Mouse (Mus musculus) stomach, embryonic 15.5 days (tissue): ENCODE results near the gene Slc45a1. TPM values are rescaled to one million over a fixed set of nuclear protein-coding genes. Genes with fewer than 3 reads are reported as not detected.
A peak's percentile ranks its signal among the peaks of the same experiment; 100 is the strongest.
"Not testable (repeated sequence)": the region's sequence is repeated elsewhere in the genome, so short reads cannot be mapped to it uniquely, and the experiment has no call there.

Experiments
- ATAC-seq: fragments of 200-750 bp; cut with Nextera tagmentation; 2 replicates; pipeline ENCODE4 v1.8.0; 2017; ENCODE audit warnings: low read depth, moderate number of reproducible peaks, moderate TSS enrichment; ENCODE audit not compliant: insufficient read depth, low FRiP score
- H3K27ac ChIP-seq: fragments of 300-500 bp; sonication (generic); 2 replicates; pipeline ENCODE4 v1.5.1; 2015; ENCODE audit warnings: mild to moderate bottlenecking, inconsistent platforms
- H3K27me3 ChIP-seq: fragments of 300-500 bp; sonication (generic); replicated peaks from 2 replicates; pipeline ENCODE4 v1.6.1; 2015; ENCODE audit warnings: inconsistent platforms
- H3K36me3 ChIP-seq: fragments of 300-500 bp; sonication (generic); 2 replicates; pipeline ENCODE4 v1.6.1; 2015; ENCODE audit warnings: inconsistent platforms
- H3K4me1 ChIP-seq: fragments of 300-500 bp; sonication (generic); 2 replicates; pipeline ENCODE4 v1.6.1; 2015; ENCODE audit warnings: inconsistent platforms
- H3K4me2 ChIP-seq: fragments of 300-500 bp; sonication (generic); 2 replicates; pipeline ENCODE4 v1.6.1; 2015; ENCODE audit warnings: mild to moderate bottlenecking, inconsistent platforms
- H3K4me3 ChIP-seq: fragments of 300-500 bp; sonication (generic); replicated peaks from 2 replicates; pipeline ENCODE4 v1.5.1; 2015; ENCODE audit warnings: inconsistent platforms
- H3K9ac ChIP-seq: fragments of 300-500 bp; sonication (generic); 2 replicates; pipeline ENCODE4 v1.6.1; 2015; ENCODE audit warnings: inconsistent platforms
- H3K9me3 ChIP-seq: fragments of 300-500 bp; sonication (generic); 2 replicates; pipeline ENCODE4 v1.6.1; 2016; ENCODE audit warnings: inconsistent platforms
- WGBS: fragments of 180-500 bp; shearing (Covaris S2); methylation state at CpG from one replicate; pipeline ENCODE4 v1.1.7; 2015; 5-methylcytosine and 5-hydroxymethylcytosine counted together
- polyA plus RNA-seq: library from polyadenylated mRNA; unstranded; fragments of >200 nt; fragmentation: Nextera tagmentation; extraction: Ambion mirVana; gene quantifications from 2 replicates; pipeline ENCODE4 v1.2.1, GENCODE M21; 2015

Slc45a1 gene
- polyA plus RNA-seq, 1 experiment from 2014 or later: 1.0 TPM

DNA sequence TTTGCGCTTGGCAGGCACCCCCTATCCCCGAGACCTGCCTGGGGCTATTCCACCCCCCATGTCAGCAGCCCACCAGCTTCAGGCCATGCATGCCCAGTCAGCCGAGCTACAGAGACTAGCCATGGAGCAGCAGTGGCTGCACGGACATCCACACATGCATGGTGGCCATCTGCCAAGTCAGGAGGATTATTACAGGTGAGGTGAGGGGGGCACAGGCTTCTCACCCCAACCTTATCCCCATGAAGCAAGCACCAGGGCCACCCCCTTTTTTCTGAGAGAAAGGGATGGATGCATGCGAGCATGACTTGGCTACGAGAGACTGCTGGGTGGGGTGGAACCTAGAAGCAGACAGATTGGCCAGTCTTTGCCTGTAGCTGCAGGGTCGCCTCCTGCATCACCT lies 33.0 kb downstream of the Slc45a1 start:
- Histone ChIP-seq H3K9ac (no peak overlapping the region), H3K4me3 (no peak overlapping the region), H3K36me3 (peaks cover 66% of the 10 kb centered on the region), H3K27ac (no peak overlapping the region), H3K9me3 (no peaks in the 10 kb centered on the region), H3K4me1 (0 out of 2 replicates have a peak, but pooled peaks cover 2% of the 10 kb centered on the region), H3K4me2 (no peak overlapping the region), H3K27me3 (no peaks in the 10 kb centered on the region)
- no peak for ATAC-seq
- 82% methylated on average over 7 of the region's 7 CpGs for WGBS

DNA sequence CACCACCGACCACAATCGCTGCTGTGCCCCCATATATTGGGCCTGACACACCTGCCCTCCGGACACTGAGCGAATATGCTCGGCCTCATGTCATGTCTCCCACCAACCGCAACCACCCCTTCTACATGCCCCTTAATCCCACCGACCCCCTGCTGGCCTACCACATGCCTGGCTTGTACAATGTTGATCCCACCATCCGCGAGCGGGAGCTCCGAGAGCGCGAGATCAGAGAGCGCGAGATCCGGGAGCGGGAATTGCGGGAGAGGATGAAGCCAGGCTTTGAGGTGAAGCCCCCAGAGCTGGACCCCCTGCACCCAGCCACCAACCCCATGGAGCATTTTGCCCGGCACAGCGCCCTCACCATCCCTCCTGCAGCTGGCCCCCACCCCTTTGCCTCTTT lies 35.1 kb downstream of the Slc45a1 start:
- 94% methylated on average over 20 of the region's 20 CpGs for WGBS
- no peak overlapping the region for H3K9ac ChIP-seq

DNA sequence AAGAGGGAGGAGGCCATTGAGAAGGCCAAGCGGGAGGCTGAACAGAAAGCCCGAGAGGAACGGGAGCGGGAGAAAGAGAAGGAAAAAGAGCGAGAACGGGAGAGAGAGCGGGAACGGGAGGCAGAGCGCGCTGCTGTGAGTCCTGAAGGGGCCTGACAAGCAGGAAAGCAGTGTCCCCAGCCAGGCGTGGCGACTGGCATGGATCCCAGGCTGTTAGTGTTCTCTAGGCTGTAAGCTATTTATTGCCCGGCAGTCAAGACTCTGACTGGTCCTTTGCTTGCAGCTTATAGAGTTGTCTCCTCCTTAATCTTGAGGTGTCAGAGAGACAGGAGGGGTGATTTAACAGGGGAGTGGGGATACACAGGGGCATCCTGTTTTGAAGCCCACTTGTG lies 35.9 kb downstream of the Slc45a1 start:
- no peak overlapping the region for H3K4me3 ChIP-seq
- H3K27ac ChIP-seq: no peak overlapping the region
- H3K36me3 ChIP-seq: peaks cover 80% of the 10 kb centered on the region
- WGBS: 84% methylated on average over 13 of the region's 13 CpGs
- no peaks in the 10 kb centered on the region for H3K9me3 ChIP-seq
- ATAC-seq: no peak
- 0 out of 2 replicates have a peak, but pooled peaks cover 2% of the 10 kb centered on the region for H3K4me1 ChIP-seq
- no peak overlapping the region for H3K9ac ChIP-seq
- H3K27me3 ChIP-seq: no peaks in the 10 kb centered on the region
- H3K4me2 ChIP-seq: no peak overlapping the region

More for the DNA sequence above, 35.1 kb downstream of the Slc45a1 start:
- H3K4me3 ChIP-seq: no peak overlapping the region
- peaks cover 80% of the 10 kb centered on the region for H3K36me3 ChIP-seq
- H3K27me3 ChIP-seq: no peaks in the 10 kb centered on the region
- H3K4me1 ChIP-seq: 0 out of 2 replicates have a peak, but pooled peaks cover 2% of the 10 kb centered on the region
- no peak overlapping the region for H3K4me2 ChIP-seq
- H3K9me3 ChIP-seq: no peaks in the 10 kb centered on the region
- no peak overlapping the region for H3K27ac ChIP-seq
- no peak for ATAC-seq

DNA sequence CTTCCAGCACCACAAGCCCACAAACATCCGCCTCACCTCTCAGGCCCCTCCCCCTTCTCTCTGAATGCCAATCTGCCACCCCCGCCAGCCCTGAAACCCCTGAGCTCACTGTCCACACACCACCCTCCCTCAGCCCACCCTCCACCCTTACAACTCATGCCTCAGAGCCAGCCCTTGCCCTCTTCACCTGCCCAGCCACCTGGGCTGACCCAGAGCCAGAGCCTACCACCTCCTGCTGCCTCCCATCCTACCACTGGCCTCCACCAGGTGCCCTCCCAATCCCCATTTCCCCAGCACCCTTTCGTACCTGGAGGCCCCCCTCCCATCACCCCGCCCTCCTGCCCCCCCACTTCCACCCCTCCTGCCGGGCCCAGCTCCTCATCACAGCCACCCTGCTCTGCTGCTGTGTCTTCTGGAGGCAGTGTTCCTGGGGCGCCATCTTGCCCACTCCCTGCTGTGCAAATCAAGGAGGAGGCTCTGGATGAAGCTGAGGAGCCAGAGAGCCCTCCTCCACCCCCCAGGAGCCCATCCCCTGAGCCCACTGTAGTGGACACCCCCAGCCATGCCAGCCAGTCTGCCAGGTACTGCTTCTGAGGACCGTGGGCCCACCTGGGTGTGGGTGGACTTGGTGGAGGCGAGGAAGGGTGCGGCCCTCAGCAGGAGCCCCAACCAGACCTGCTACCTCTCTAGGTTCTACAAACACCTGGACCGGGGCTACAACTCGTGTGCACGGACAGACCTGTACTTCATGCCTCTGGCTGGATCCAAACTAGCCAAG lies 36.5 kb downstream of the Slc45a1 start:
- no peak; the same call in 1 of the 2 replicates for ATAC-seq
- 86% methylated on average over 12 of the region's 12 CpGs for WGBS
- Histone ChIP-seq H3K27me3 (no peaks in the 10 kb centered on the region), H3K4me2 (no peak overlapping the region), H3K9me3 (no peaks in the 10 kb centered on the region), H3K4me1 (0 out of 2 replicates have a peak, but pooled peaks cover 2% of the 10 kb centered on the region), H3K36me3 (peaks cover 84% of the 10 kb centered on the region), H3K4me3 (no peak overlapping the region), H3K27ac (no peak overlapping the region), H3K9ac (no peak overlapping the region)

DNA sequence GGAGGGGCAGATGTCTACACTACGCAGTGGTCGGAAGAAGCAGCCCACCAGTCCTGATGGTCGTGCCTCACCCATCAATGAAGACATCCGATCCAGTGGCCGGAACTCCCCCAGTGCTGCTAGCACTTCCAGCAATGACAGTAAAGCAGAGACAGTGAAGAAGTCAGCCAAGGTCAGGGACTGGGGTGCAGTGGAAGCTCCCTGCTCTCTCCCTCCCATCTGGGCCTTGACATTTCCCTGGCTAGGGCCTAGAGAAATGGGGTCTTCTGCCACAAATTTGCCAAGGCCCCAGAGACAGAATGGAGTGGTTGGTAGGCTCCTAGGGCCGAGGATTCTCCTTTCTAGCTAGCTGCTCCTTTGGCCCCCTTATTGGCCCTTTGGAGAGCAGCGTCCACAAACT lies 38.3 kb downstream of the Slc45a1 start:
- 83% methylated on average over 7 of the region's 7 CpGs for WGBS
- Histone ChIP-seq H3K27ac (no peak overlapping the region), H3K36me3 (peaks cover 74% of the 10 kb centered on the region), H3K4me1 (0 out of 2 replicates have a peak, but pooled peaks cover 2% of the 10 kb centered on the region), H3K9ac (no peak overlapping the region), H3K4me3 (no peak overlapping the region), H3K4me2 (no peak overlapping the region), H3K9me3 (no peaks in the 10 kb centered on the region), H3K27me3 (no peaks in the 10 kb centered on the region)
- ATAC-seq: no peak

DNA sequence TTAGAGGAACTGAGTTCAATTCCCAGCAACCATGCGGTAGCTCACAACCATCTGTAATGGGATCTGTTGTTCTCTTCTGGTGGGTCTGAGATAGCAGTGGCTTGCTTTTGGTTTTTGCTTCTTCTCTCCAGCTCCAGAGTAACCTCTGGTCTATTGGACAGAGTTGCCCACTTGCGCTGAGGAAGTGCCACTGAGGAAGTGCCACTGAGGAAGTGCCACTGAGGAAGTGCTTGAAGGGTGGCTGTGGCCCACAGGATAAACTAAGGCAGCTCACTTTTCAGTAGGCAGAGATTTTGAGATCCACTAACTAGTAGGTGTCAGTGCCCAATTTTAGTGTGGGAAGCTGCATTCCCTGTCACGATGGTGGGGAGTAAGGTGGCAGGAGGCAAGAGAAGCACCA lies 43.3 kb downstream of the Slc45a1 start:
- H3K36me3 ChIP-seq: peaks cover 25% of the 10 kb centered on the region
- no peak for ATAC-seq
- 87% methylated on average over 3 of the region's 3 CpGs for WGBS
- no peak overlapping the region for H3K27ac ChIP-seq
- H3K4me2 ChIP-seq: no peak overlapping the region
- 0 out of 2 replicates have a peak, but pooled peaks cover 7% of the 10 kb centered on the region for H3K4me1 ChIP-seq
- H3K9ac ChIP-seq: no peak overlapping the region
- H3K27me3 ChIP-seq: no peaks in the 10 kb centered on the region
- no peak overlapping the region for H3K4me3 ChIP-seq
- H3K9me3 ChIP-seq: no peaks in the 10 kb centered on the region

DNA sequence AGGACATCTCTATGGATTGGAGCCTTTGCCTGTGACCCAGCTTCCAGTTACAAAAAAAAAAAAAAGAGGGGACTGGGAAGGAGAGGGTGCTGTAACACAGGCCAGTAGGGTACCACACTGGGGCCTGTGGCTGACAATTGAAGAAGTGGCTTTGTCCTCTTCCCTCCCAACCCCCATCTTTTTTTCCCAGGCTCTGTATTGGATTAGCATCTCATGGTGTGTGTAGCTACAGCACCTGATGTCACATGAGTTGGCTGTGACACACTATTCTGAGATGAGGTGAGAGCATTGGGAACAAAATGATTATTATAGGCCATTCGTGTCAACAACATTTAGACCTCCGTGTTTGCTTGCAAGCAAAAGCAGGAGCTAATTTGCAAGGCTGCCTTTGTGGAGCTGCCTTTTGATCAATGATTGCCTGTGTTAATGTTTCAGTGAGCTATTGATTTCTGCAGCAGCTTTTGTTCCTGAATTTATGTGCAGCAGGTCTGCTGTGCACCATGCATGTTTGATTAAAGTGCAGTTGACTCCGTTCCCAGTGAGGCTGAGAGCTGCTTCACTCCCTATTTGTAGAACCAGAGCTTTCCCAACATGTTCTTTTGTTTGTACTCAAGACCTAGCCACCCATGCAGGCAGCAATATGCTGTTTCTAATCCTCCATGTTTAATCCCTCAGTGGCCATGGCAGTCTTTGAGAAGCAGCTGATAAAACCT lies 45.4 kb downstream of the Slc45a1 start:
- H3K9me3 ChIP-seq: no peaks in the 10 kb centered on the region
- ATAC-seq: no peak
- 0 out of 2 replicates have a peak, but pooled peaks cover 7% of the 10 kb centered on the region for H3K4me1 ChIP-seq
- 0 out of 2 replicates have a peak overlapping the region, but pooled peaks have one; percentile 4 for H3K27ac ChIP-seq
- no peaks in the 10 kb centered on the region for H3K27me3 ChIP-seq
- H3K4me2 ChIP-seq: no peak overlapping the region
- H3K4me3 ChIP-seq: no peak overlapping the region
- H3K36me3 ChIP-seq: peaks cover 6% of the 10 kb centered on the region; the same call in 1 of the 2 replicates
- whole genome bisulfite sequencing: 52% methylated on average over 3 of the region's 3 CpGs
- H3K9ac ChIP-seq: no peak overlapping the region

DNA sequence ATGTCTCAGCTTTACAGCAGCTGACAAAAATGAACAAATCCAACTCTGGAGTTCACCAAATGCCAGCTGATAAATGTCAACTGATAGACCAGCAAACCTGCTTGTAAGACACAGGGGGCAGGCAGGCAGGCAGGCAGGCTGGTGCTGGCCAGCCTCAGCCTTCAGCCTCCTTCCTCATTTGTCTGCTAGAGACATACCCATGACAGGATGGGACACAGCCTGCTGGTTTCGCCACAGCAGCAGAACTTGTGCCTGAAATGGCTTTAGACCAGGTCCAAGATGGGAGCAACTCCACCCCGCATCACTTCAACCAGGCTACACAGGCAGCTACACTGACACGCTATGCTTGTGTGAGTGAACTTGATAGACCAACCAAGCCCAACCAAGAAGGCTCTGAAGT lies 46.2 kb downstream of the Slc45a1 start:
- no peak overlapping the region for H3K4me3 ChIP-seq
- H3K4me2 ChIP-seq: no peak overlapping the region
- 0 out of 2 replicates have a peak, but pooled peaks cover 7% of the 10 kb centered on the region for H3K4me1 ChIP-seq
- H3K36me3 ChIP-seq: peaks cover 5% of the 10 kb centered on the region; the same call in 1 of the 2 replicates
- WGBS: 80% methylated on average over 3 of the region's 3 CpGs
- 0 out of 2 replicates have a peak overlapping the region, but pooled peaks have one; percentile 4 for H3K27ac ChIP-seq
- no peak for ATAC-seq
- no peak overlapping the region for H3K9ac ChIP-seq
- H3K9me3 ChIP-seq: no peaks in the 10 kb centered on the region
- H3K27me3 ChIP-seq: no peaks in the 10 kb centered on the region

DNA sequence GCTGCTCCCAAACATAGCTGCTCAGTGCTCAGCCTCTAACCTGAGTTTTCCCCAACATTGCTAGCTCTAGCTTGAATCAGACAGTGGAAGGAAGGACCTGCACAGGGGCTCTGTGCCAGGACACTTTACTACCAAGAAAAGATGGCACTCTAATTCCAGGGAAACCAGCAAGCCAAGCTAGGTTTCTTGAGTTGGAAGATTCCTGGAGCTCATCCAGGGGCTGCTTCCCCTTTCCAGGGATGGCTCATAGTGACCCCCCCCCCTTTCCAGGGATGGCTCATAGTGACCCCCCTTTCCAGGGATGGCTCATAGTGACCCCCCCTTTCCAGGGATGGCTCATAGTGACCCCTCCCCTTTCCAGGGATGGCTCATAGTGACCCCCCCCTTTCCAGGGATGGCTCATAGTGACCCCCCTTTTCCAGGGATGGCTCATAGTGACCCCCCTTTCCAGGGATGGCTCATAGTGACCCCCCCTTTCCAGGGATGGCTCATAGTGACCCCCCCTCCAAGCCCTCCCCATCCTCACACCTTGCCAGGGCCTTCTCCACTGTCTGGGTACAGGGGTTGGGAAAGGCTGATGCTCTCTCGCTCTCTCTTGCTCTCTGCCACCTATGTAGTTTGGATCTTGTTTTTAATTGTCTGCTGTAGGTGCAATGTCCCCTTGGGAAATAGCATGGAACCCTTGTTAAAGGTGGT lies 48.5 kb downstream of the Slc45a1 start:
- Histone ChIP-seq H3K9ac (no peak overlapping the region), H3K36me3 (no peaks in the 10 kb centered on the region), H3K27me3 (no peaks in the 10 kb centered on the region), H3K4me2 (no peak overlapping the region), H3K4me3 (no peak overlapping the region), H3K27ac (no peak overlapping the region), H3K9me3 (no peaks in the 10 kb centered on the region), H3K4me1 (peaks cover 14% of the 10 kb centered on the region; the same call in 1 of the 2 replicates)
- ATAC-seq: no peak
- WGBS: 95% methylated on average over 1 of the region's 1 CpGs

DNA sequence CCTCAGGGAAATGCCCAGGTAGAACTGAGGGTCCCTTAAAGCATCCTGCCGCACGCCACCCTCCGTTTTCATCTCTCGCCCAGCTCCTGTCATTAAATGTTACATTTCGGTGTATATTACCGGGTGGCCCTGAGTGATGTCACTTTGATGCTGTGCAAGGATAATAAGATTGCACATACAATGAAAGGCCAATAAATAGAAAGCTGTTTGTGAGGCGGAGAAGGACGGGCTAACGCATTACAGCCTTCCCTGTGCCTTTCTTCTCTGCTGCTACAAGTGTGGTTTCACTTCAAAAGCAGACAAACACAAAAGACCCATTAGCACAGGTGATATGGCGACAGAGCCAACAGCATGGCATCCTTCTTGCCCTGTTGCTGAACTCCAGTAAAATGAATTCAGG lies 50.5 kb downstream of the Slc45a1 start:
- Histone ChIP-seq H3K4me2 (no peak overlapping the region), H3K4me1 (peaks cover 19% of the 10 kb centered on the region; the same call in 1 of the 2 replicates)
- no peak for ATAC-seq

DNA sequence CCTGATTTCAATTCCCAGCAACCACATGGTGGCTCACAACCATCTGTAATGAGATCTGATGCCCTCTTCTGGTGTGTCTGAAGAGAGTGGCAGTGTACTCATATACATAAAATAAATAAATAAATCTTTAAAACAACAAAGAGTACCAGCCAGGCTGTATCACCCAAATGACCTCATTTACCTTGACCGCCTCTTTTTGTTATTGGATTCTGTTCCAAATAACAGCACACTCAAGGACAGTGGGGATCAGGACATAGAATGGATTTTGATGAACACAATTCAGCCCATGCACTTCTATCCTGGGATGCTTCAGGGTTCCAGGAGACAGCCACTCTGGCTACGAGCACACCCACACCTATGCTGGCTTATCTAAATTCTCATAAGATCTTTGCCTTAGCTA lies 51.5 kb downstream of the Slc45a1 start:
- not testable (repeated sequence) for H3K4me3 ChIP-seq, H3K9me3 ChIP-seq, H3K27ac ChIP-seq, H3K4me2 ChIP-seq, H3K9ac ChIP-seq, ATAC-seq, H3K36me3 ChIP-seq, H3K27me3 ChIP-seq
- WGBS: 91% methylated on average over 2 of the region's 2 CpGs
- peaks cover 19% of the 10 kb centered on the region; the same call in 1 of the 2 replicates for H3K4me1 ChIP-seq

More for the DNA sequence above, 50.5 kb downstream of the Slc45a1 start:
- 79% methylated on average over 10 of the region's 10 CpGs for WGBS
- H3K27me3 ChIP-seq: no peaks in the 10 kb centered on the region
- no peaks in the 10 kb centered on the region for H3K36me3 ChIP-seq
- H3K9ac ChIP-seq: no peak overlapping the region
- H3K4me3 ChIP-seq: no peak overlapping the region
- H3K27ac ChIP-seq: no peak overlapping the region
- no peaks in the 10 kb centered on the region for H3K9me3 ChIP-seq
